Mouse (Mus musculus): ENCODE measurements around the gene Nlgn2.

- TF ChIP-seq POLR2A (IDR thresholded peaks at IDR 0.05; ENCODE audit: control insufficient read depth, low read depth, low read length) (no peak), CTCF (IDR thresholded peaks at IDR 0.05; ENCODE audit: control insufficient read depth, insufficient read depth, insufficient replicate concordance, low read depth, low read length) (no peak)
These were observed 41.4 kb upstream of the Nlgn2 start for GRCm38 (mm10) chr11:69878952-69879351.
